ENCODE assay signal across 30 mouse cellular contexts in genomic region chr6:141889723-141890122, GRCm38 (mm10). TPM values are rescaled to one million over a fixed set of nuclear protein-coding genes. Genes with fewer than 3 reads are reported as not detected.
DNase-seq lines count a peak whose midpoint lies in the region; ATAC-seq and TF ChIP-seq lines count a peak whose summit lies in the region.
"Had no signal": no experiment of that assay in that cellular context is flagged by ENCODE, and none has a peak within 500 bp of the region (broad histone marks: within the 10 kb centered on the region; RNA-seq: fewer than 3 reads in every experiment).

No protein-coding gene starts in this region.

- intact Hi-C loops in heart, postnatal 36 days (cut with DNase I) = no loop called here

- no peak for TF ChIP-seq POLR2A in cortical plate, adult 2 months (IDR thresholded peaks at IDR 0.05; ENCODE audit: extremely low read depth, insufficient read depth, low read length)

- peak; percentile 52; the same call in 1 of the 2 replicates for ATAC-seq in kidney, embryonic 14.5 days (ENCODE audit: low FRiP score, low TSS enrichment)
- ATAC-seq: activated CD4-positive, CD25-positive, alpha-beta regulatory T cell, adult 4 months; CD4-positive, CD25-positive, alpha-beta regulatory T cell, adult 4 months; forebrain, embryonic 14.5 days; forebrain, embryonic 16.5 days; Patski had no signal

- 17% methylated on average over 2 of the region's 2 CpGs for WGBS in kidney, embryonic 14.5 days

- no peak overlapping the region for H3K4me2 ChIP-seq in kidney, embryonic 14.5 days (replicated peaks; ENCODE audit: low read depth, low read length)
- H3K4me2 ChIP-seq: embryonic facial prominence, embryonic 13.5 days; embryonic facial prominence, embryonic 15.5 days; forebrain, embryonic 12.5 days had no signal

- no peaks in the 10 kb centered on the region for H3K36me3 ChIP-seq in kidney, embryonic 14.5 days (ENCODE audit: control insufficient read depth, insufficient read depth, low read length)
- H3K36me3 ChIP-seq: embryonic facial prominence, embryonic 13.5 days; embryonic facial prominence, embryonic 15.5 days; forebrain, embryonic 10.5 days; forebrain, embryonic 12.5 days; G1E had no signal

- TF ChIP-seq CTCF in layer of hippocampus, adult 2 months (conservative IDR thresholded peaks at IDR 0.05) = no peak
- TF ChIP-seq CTCF in cortical plate, adult 2 months (IDR thresholded peaks at IDR 0.05; ENCODE audit: extremely low read depth, insufficient read depth, low read length) = no peak

- H3K9ac ChIP-seq in kidney, embryonic 14.5 days (ENCODE audit: low read depth, low read length) = no peak overlapping the region
- H3K9ac ChIP-seq: embryonic facial prominence, embryonic 13.5 days; embryonic facial prominence, embryonic 15.5 days; forebrain, embryonic 12.5 days had no signal

- H3K27me3 ChIP-seq in kidney, embryonic 14.5 days (ENCODE audit: control insufficient read depth, insufficient read depth, low read length) = no peaks in the 10 kb centered on the region
- H3K27me3 ChIP-seq: CH12.LX; embryonic facial prominence, embryonic 13.5 days; embryonic facial prominence, embryonic 15.5 days; forebrain, embryonic 12.5 days; Patski had no signal

- no peak overlapping the region for H3K27ac ChIP-seq in kidney, embryonic 14.5 days (ENCODE audit: low read depth, low read length)
- H3K27ac ChIP-seq in layer of hippocampus, adult 2 months = peak overlapping the region; percentile 48; the same call in 1 of the 2 replicates
- peak overlapping the region; percentile 84 for H3K27ac ChIP-seq in cortical plate, adult 2 months (ENCODE audit: insufficient read depth, low read length)
- H3K27ac ChIP-seq: embryonic facial prominence, embryonic 13.5 days; embryonic facial prominence, embryonic 15.5 days; forebrain, embryonic 10.5 days; forebrain, embryonic 12.5 days had no signal

- no peak for DNase-seq in kidney, adult 11 months
- DNase-seq in layer of hippocampus, adult 2 months (ENCODE audit: low spot score in 2 of 2) = no peak
- no peak for DNase-seq in layer of hippocampus, adult 11-12 months (ENCODE audit: low spot score)
- no peak for DNase-seq in heart, postnatal 36 days
- DNase-seq: adrenal gland, adult 8-10 months; adrenal gland, postnatal 14 days; adrenal gland, postnatal 36 days; B cell, adult 2 months; cerebellum, adult 11-12 months; cerebellum, adult 2 months; cerebellum, adult 9-10 months; cerebellum, postnatal 10 days; cerebellum, postnatal 25 days; embryo, embryonic 11 days had no signal

- no peaks in the 10 kb centered on the region for H3K4me1 ChIP-seq in kidney, embryonic 14.5 days (ENCODE audit: control insufficient read depth, insufficient read depth, low read length)
- H3K4me1 ChIP-seq in cortical plate, adult 2 months (ENCODE audit: control insufficient read depth, insufficient read depth, low read length) = no peaks in the 10 kb centered on the region
- H3K4me1 ChIP-seq: embryonic facial prominence, embryonic 13.5 days; embryonic facial prominence, embryonic 15.5 days; forebrain, embryonic 10.5 days; forebrain, embryonic 12.5 days had no signal

- no peak overlapping the region for H3K4me3 ChIP-seq in kidney, embryonic 14.5 days (ENCODE audit: low read length)
- H3K4me3 ChIP-seq in layer of hippocampus, adult 2 months = no peak overlapping the region
- no peak overlapping the region for H3K4me3 ChIP-seq in cortical plate, adult 2 months (ENCODE audit: insufficient read depth, low read length)
- H3K4me3 ChIP-seq: embryonic facial prominence, embryonic 13.5 days; embryonic facial prominence, embryonic 15.5 days; erythroblast, embryonic 14.5 days; forebrain, embryonic 10.5 days; forebrain, embryonic 12.5 days had no signal

- no peaks in the 10 kb centered on the region for H3K9me3 ChIP-seq in kidney, embryonic 14.5 days (ENCODE audit: control insufficient read depth, low read length)
- H3K9me3 ChIP-seq: embryonic facial prominence, embryonic 13.5 days; embryonic facial prominence, embryonic 15.5 days; forebrain, embryonic 10.5 days; forebrain, embryonic 12.5 days; G1E had no signal

RNA-seq across cellular contexts. Expression of gene Slco1a4, which starts 33.7 kb away (rescaled TPM):
- 1.8 and 3.5 TPM in 2 replicates for polyA plus RNA-seq in kidney, embryonic 14.5 days (2014; fragmentation: Nextera tagmentation; extraction: Ambion mirVana)
- total RNA-seq in layer of hippocampus, adult 2 months (2021) = 10 to 100 TPM; 35.7 to 38.5 TPM
- polyA plus RNA-seq in cortical plate, adult 2 months (2012; rRNA removed) = 49.3 and 56.0 TPM in 2 replicates
- total RNA-seq in heart, postnatal 36 days (2021) = 1 to 10 TPM; 1.0 to 1.1 TPM
- total RNA-seq: CH12.LX had no signal
- polyA plus RNA-seq: embryonic facial prominence, embryonic 11.5 days; embryonic facial prominence, embryonic 13.5 days; erythroblast, embryonic 14.5 days; forebrain, embryonic 10.5 days; G1E had no signal

RNA-seq across cellular contexts. Expression of gene Slco1a1, which starts 57.0 kb away (rescaled TPM):
- not detected in 2 replicates for polyA plus RNA-seq in kidney, embryonic 14.5 days (2014; fragmentation: Nextera tagmentation; extraction: Ambion mirVana)
- total RNA-seq in layer of hippocampus, adult 2 months (2021) = not detected
- 0.02 TPM in 1 of 2 replicates, not detected in the other for polyA plus RNA-seq in cortical plate, adult 2 months (2012; rRNA removed)
- total RNA-seq in heart, postnatal 36 days (2021) = not detected
- total RNA-seq: adrenal gland, adult 18-20 months; CH12.LX had no signal
- polyA plus RNA-seq: activated CD4-positive, CD25-positive, alpha-beta regulatory T cell, adult 4 months; CD4-positive, CD25-positive, alpha-beta regulatory T cell, adult 4 months; cerebellum, adult 2 months; embryonic facial prominence, embryonic 11.5 days; embryonic facial prominence, embryonic 13.5 days; embryonic facial prominence, embryonic 15.5 days; erythroblast, embryonic 14.5 days; forebrain, embryonic 10.5 days; forebrain, embryonic 12.5 days; forebrain, embryonic 14.5 days; forebrain, embryonic 16.5 days; G1E had no signal

Comparison
In these comparisons a context has a peak if more than half of its experiments do, and no peak if none do; other contexts are left out.
1. RNA of gene Slco1a4, which starts 33.7 kb away (total RNA-seq): 35.7 to 38.5 TPM in layer of hippocampus, adult 2 months; 1.0 to 1.1 TPM in heart, postnatal 36 days; every median in the first group is over 10 times any median in the second.